Mouse (Mus musculus) ES-Bruce4 (cell line): ENCODE measurements around the gene Hapln2.

ENCODE experiments used
- CTCF ChIP-seq: IDR thresholded peaks from one replicate; pipeline ENCODE4 v1.8.1; 2011; ENCODE audit warnings: low read depth, low read length
- EP300 ChIP-seq: IDR thresholded peaks from 2 replicates; pipeline ENCODE4 v1.6.1; 2011; ENCODE audit warnings: low read depth, low read length; ENCODE audit not compliant: insufficient read depth
- POLR2A ChIP-seq: IDR thresholded peaks from one replicate; pipeline ENCODE4 v1.8.1; 2011; ENCODE audit warnings: low read length; ENCODE audit not compliant: insufficient read depth

DNA sequence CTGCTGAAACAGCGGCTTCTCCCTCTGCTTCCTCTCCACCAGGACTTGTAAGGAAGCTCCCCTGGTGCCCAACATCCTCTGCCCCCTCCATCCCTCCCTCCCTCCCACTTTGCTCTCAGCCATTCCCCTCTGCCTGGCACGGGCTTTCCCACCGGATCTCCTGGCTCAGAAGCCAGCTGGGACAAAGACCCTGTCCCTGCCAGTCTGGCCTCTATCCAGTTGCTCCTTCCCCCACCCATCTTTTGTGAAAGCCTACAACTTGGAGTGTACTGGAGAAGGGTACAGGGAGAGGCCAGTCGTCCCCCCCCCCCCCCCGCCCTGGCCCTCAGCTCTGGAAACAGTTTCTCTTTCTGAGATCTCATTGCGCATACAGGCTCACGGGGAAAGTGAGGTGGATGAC is 28.6 kb downstream of the Hapln2 start:
- no peak for TF ChIP-seq POLR2A
- no peak for TF ChIP-seq CTCF
- TF ChIP-seq EP300, result no peak
